Comparison of ENCODE assay signal across 24 mouse cellular contexts in the genomic region with DNA sequence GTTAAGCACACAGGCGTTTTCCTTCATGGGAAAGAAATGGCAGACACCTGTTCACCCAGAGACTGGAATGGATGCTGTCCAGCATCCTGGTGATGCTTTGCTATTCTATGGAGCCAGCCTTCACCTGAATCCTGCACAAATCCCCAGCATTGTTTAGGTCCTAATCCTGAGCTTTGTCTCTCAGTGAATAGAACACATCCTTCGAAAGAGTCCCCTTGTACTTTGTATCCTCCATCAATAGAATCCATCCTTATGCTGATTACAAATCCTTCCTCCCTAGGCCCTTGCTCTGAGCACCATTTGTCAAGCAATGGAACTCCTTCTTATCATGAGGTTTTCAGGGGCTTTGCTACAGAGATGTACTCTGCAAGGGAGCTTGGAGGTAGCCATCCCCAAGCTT.
"Had no signal": no experiment of that assay in that cellular context is flagged by ENCODE, and none has a peak within 500 bp of the region (broad histone marks: within the 10 kb centered on the region; RNA-seq: fewer than 3 reads in every experiment).

No protein-coding gene starts in this region.

- H3K9me3 ChIP-seq: lung, embryonic 15.5 days; midbrain, embryonic 13.5 days; neural tube, embryonic 13.5 days; neural tube, embryonic 15.5 days; stomach, embryonic 15.5 days had no signal

- H3K4me1 ChIP-seq: lung, embryonic 15.5 days; megakaryocyte, embryonic 14.5 days; stomach, embryonic 15.5 days had no signal

- ATAC-seq: liver, postnatal 0 days; lung, postnatal 0 days; midbrain, embryonic 13.5 days; midbrain, embryonic 16.5 days had no signal

- H3K27ac ChIP-seq: lung, embryonic 15.5 days; macrophage; midbrain, embryonic 13.5 days; neural tube, embryonic 13.5 days; neural tube, embryonic 15.5 days; stomach, embryonic 15.5 days; stomach, postnatal 0 days had no signal

- DNase-seq: liver, postnatal 0 days; lung, adult 2 months; lung, postnatal 14 days; lung, postnatal 36 days; retina, postnatal 1 day; right cerebral cortex, adult 18-20 months; right cerebral cortex, postnatal 25 days; right cerebral cortex, postnatal 4 days; spleen, adult 18-20 months; thymus, adult 2 months; thymus, postnatal 25 days; thymus, postnatal 4 days had no signal

- H3K27me3 ChIP-seq: lung, embryonic 15.5 days; megakaryocyte, embryonic 14.5 days; midbrain, embryonic 13.5 days; neural tube, embryonic 13.5 days; neural tube, embryonic 15.5 days; stomach, embryonic 15.5 days had no signal

- H3K36me3 ChIP-seq: lung, embryonic 15.5 days; midbrain, embryonic 13.5 days; neural tube, embryonic 13.5 days; neural tube, embryonic 15.5 days; stomach, embryonic 15.5 days had no signal

- H3K4me3 ChIP-seq: lung, embryonic 15.5 days; megakaryocyte, embryonic 14.5 days; midbrain, embryonic 13.5 days; myocyte; neural tube, embryonic 13.5 days; neural tube, embryonic 15.5 days; stomach, embryonic 15.5 days had no signal

- H3K4me2 ChIP-seq: lung, embryonic 15.5 days; midbrain, embryonic 11.5 days; midbrain, embryonic 13.5 days; neural tube, embryonic 13.5 days; neural tube, embryonic 15.5 days; stomach, embryonic 15.5 days had no signal

- H3K9ac ChIP-seq: liver, postnatal 0 days; lung, embryonic 15.5 days; midbrain, embryonic 13.5 days; neural tube, embryonic 13.5 days; neural tube, embryonic 15.5 days; stomach, embryonic 15.5 days had no signal
